Mouse (Mus musculus) midbrain, embryonic 14.5 days (tissue): ENCODE data around the gene March11. TPM values are rescaled to one million over a fixed set of nuclear protein-coding genes. Genes with fewer than 3 reads are reported as not detected.

Experiments
- ATAC-seq: fragments of 200-750 bp; cut with Nextera tagmentation; 2 replicates; pipeline ENCODE4 v1.8.0; 2017; ENCODE audit warnings: moderate number of reproducible peaks, moderate library complexity; ENCODE audit not compliant: low FRiP score, low TSS enrichment
- DNase-seq: peaks from one replicate; pipeline ENCODE4 v3.0.0-alpha.2; 2015
- H3K27ac ChIP-seq: fragments of 300-500 bp; sonication (generic); replicated peaks from 2 replicates; pipeline ENCODE4 v1.5.1; 2014; ENCODE audit warnings: mild to moderate bottlenecking, low read depth, low read length, moderate library complexity
- H3K27me3 ChIP-seq: fragments of 300-500 bp; sonication (generic); 2 replicates; pipeline ENCODE4 v1.6.1; 2014; ENCODE audit warnings: low read length, control low read depth, mixed read lengths; ENCODE audit not compliant: control insufficient read depth, insufficient read depth
- H3K36me3 ChIP-seq: fragments of 300-500 bp; sonication (generic); 2 replicates; pipeline ENCODE4 v1.6.1; 2014; ENCODE audit warnings: low read length, control low read depth; ENCODE audit not compliant: control insufficient read depth, insufficient read depth
- H3K4me1 ChIP-seq: fragments of 300-500 bp; sonication (generic); 2 replicates; pipeline ENCODE4 v1.6.1; 2014; ENCODE audit warnings: mild to moderate bottlenecking, antibody characterized with exemption, low read length, control low read depth; ENCODE audit not compliant: control insufficient read depth, insufficient read depth
- H3K4me2 ChIP-seq: fragments of 300-500 bp; sonication (generic); 2 replicates; pipeline ENCODE4 v1.6.1; 2014; ENCODE audit warnings: mild to moderate bottlenecking, low read length, moderate library complexity
- H3K4me3 ChIP-seq: fragments of 300-500 bp; sonication (generic); replicated peaks from 2 replicates; pipeline ENCODE4 v1.5.1; 2014; ENCODE audit warnings: low read depth, low read length
- H3K9ac ChIP-seq: fragments of 300-500 bp; sonication (generic); replicated peaks from 2 replicates; pipeline ENCODE4 v1.6.1; 2014; ENCODE audit warnings: mild to moderate bottlenecking, low read length, moderate library complexity
- H3K9me3 ChIP-seq: fragments of 300-500 bp; sonication (generic); 2 replicates; pipeline ENCODE4 v1.6.1; 2016; ENCODE audit warnings: low read length, control low read depth, mixed read lengths; ENCODE audit not compliant: control insufficient read depth
- WGBS: fragments of 180-500 bp; shearing (Covaris S2); extraction: QIAGEN DNeasy Blood & Tissue Kit; methylation state at CpG from one replicate; pipeline ENCODE4 v1.1.7; 2014; 5-methylcytosine and 5-hydroxymethylcytosine counted together
- polyA plus RNA-seq: library from polyadenylated mRNA; unstranded; fragments of >200 nt; fragmentation: Nextera tagmentation; extraction: Ambion mirVana; gene quantifications from 2 replicates; pipeline ENCODE4 v1.2.1, GENCODE M21; 2014

March11 gene
- 6.1 and 8.1 TPM in 2 replicates for polyA plus RNA-seq

DNA sequence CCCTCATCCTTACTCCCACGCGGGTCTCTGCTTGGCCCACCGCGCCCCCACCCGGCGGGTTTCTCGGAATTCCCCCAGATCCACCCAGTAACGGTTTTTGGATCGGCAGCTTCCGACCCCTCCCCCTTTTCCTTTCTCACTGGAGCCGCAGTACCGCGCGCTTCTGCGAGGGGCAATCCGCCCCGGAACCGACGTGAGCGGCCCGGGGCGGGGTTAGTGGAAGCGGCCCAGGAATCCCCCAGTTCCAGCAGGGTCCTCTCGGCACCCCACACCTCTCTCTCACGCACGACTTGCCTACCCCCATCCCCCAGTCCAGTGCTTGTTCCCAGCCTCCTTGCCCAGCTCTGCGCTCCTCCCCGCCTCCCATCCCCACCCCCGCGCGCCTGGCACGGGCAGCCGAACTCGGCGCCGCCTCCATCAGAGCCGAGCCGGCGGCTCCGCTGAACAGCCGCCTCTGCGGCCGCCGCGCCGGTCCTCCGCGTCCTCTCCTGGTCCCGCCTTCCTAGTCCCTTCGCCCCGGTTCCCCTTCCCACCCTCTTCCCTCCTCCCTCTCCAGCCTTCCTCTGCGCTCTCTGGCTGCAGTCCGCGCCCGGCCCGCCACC lies at the start of gene March11:
March11 (plus strand) TSS at position 420 of the 602 bp plus-strand sequence.
- ATAC-seq (peak; percentile 94), DNase-seq (peak; percentile 92)
- Histone ChIP-seq H3K36me3 (no peaks in the 10 kb centered on the region), H3K4me3 (peak within 1 kb of the TSS; percentile 58), H3K4me1 (peaks cover 5% of the 10 kb centered on the region; the same call in 1 of the 2 replicates), H3K9ac (peak within 1 kb of the TSS; percentile 84), H3K9me3 (no peaks in the 10 kb centered on the region), H3K27me3 (no peaks in the 10 kb centered on the region), H3K4me2 (peak within 1 kb of the TSS; percentile 79), H3K27ac (peak within 1 kb of the TSS; percentile 91)
- under 1% methylated on average over 56 of the region's 56 CpGs for WGBS

GRCm38 (mm10) chr15:26262336-26262735 lies 46.5 kb upstream of the March11 start:
- Histone ChIP-seq H3K9ac (no peak overlapping the region), H3K4me1 (no peaks in the 10 kb centered on the region), H3K9me3 (no peaks in the 10 kb centered on the region), H3K27ac (no peak overlapping the region), H3K27me3 (no peaks in the 10 kb centered on the region), H3K4me3 (no peak overlapping the region), H3K36me3 (no peaks in the 10 kb centered on the region), H3K4me2 (no peak overlapping the region)
- no peak for ATAC-seq
- WGBS = 67% methylated on average over 1 of the region's 1 CpGs
- DNase-seq = no peak

- 92% methylated on average over 4 of the region's 4 CpGs for WGBS
Measured at GRCm38 (mm10) chr15:26269596-26269995, 39.3 kb upstream of the March11 start.

GRCm38 (mm10) chr15:26276035-26276511 lies 32.8 kb upstream of the March11 start:
- H3K27ac ChIP-seq = no peak overlapping the region
- 0 out of 2 replicates have a peak, but pooled peaks have one; percentile 50 for ATAC-seq

More at GRCm38 (mm10) chr15:26269596-26269995, 39.3 kb upstream of the March11 start:
- Histone ChIP-seq H3K27me3 (no peaks in the 10 kb centered on the region), H3K9me3 (no peaks in the 10 kb centered on the region), H3K4me3 (no peak overlapping the region), H3K36me3 (no peaks in the 10 kb centered on the region), H3K4me2 (no peak overlapping the region), H3K27ac (no peak overlapping the region), H3K4me1 (no peaks in the 10 kb centered on the region), H3K9ac (no peak overlapping the region)
- ATAC-seq (no peak), DNase-seq (no peak)

DNA sequence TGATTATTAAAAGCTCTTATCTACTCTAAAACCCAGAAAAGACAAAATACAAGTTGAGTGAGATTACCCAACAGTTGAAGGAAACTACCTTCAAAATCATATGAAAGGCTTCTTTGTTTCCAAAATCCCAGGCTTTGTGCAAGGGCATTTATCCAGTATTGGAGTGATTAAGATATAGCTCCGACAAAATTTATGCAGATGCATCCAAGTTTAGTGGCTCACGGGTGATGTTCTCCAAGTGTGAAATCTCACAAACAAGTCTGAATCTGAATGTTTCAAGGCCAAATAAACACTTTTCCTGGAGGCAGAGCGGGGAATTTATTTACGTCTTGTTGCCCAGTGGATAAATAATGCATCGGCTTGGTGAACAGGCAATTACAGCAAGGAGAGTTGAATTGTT lies 32.2 kb upstream of the March11 start:
- ATAC-seq (no peak), DNase-seq (peak; percentile 11)
- WGBS = 77% methylated on average over 5 of the region's 5 CpGs

More at GRCm38 (mm10) chr15:26276035-26276511, 32.8 kb upstream of the March11 start:
- Histone ChIP-seq H3K9ac (no peak overlapping the region), H3K36me3 (no peaks in the 10 kb centered on the region), H3K27me3 (no peaks in the 10 kb centered on the region), H3K4me3 (no peak overlapping the region), H3K9me3 (no peaks in the 10 kb centered on the region), H3K4me2 (no peak overlapping the region), H3K4me1 (no peaks in the 10 kb centered on the region)
- WGBS = 63% methylated on average over 2 of the region's 2 CpGs
- DNase-seq = peak; percentile 21

GRCm38 (mm10) chr15:26291871-26292270 lies 17.0 kb upstream of the March11 start:
- H3K4me3 ChIP-seq = no peak overlapping the region
- no peak overlapping the region for H3K27ac ChIP-seq
- no peaks in the 10 kb centered on the region for H3K36me3 ChIP-seq
- DNase-seq (no peak), ATAC-seq (no peak)
- no peaks in the 10 kb centered on the region for H3K4me1 ChIP-seq
- H3K9ac ChIP-seq = no peak overlapping the region
- no peaks in the 10 kb centered on the region for H3K27me3 ChIP-seq
- H3K4me2 ChIP-seq = no peak overlapping the region
- WGBS = 89% methylated on average over 4 of the region's 4 CpGs
- no peaks in the 10 kb centered on the region for H3K9me3 ChIP-seq

More for the DNA sequence above, 32.2 kb upstream of the March11 start:
- Histone ChIP-seq H3K9me3 (no peaks in the 10 kb centered on the region), H3K4me3 (no peak overlapping the region), H3K4me1 (no peaks in the 10 kb centered on the region), H3K27ac (no peak overlapping the region), H3K4me2 (no peak overlapping the region), H3K27me3 (no peaks in the 10 kb centered on the region), H3K36me3 (no peaks in the 10 kb centered on the region), H3K9ac (no peak overlapping the region)

DNA sequence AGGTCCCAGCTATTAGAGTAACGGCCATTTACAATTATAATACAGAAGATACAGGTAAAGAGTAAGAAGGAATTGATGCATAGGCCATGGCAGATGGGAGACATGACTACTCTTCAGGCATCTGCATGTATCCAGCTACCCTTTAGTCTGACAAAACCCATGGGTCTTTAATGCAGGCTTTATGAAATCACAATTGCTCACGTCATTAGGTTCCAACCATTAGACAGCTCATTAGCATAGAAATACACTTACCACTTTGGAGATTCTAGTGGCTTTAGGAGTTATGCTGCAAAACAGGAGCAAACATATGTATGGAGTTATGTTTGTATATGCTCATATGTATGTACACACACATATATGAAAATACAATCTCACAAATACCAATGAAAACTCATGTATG lies 16.0 kb upstream of the March11 start:
- Histone ChIP-seq H3K36me3 (no peaks in the 10 kb centered on the region), H3K27me3 (no peaks in the 10 kb centered on the region), H3K9ac (no peak overlapping the region), H3K4me1 (no peaks in the 10 kb centered on the region), H3K4me3 (no peak overlapping the region), H3K9me3 (no peaks in the 10 kb centered on the region), H3K4me2 (no peak overlapping the region), H3K27ac (no peak overlapping the region)
- DNase-seq = no peak
- no peak for ATAC-seq
- WGBS = 63% methylated on average over 2 of the region's 2 CpGs

DNA sequence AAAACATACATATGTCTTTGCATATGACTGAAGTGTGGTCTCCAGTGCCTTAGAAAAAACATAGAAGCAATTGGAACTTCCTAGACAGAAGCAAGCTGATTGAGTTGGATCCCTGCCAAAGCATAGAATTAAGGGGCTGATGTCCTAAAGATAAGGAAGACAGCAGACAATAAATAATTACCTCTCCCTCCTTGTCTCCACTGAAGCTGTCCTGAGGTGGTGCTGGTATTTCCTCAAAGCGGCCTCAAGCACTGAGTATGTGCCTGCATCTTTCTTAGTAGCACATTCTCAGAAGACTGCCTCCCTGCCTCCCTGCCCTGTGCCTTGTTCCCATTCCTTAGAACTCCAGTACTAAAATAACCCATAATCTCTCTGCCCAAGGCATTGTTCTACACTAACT lies 15.6 kb upstream of the March11 start:
- Histone ChIP-seq H3K4me2 (no peak overlapping the region), H3K27me3 (no peaks in the 10 kb centered on the region), H3K36me3 (no peaks in the 10 kb centered on the region), H3K27ac (no peak overlapping the region), H3K4me1 (no peaks in the 10 kb centered on the region), H3K9me3 (no peaks in the 10 kb centered on the region), H3K4me3 (no peak overlapping the region), H3K9ac (no peak overlapping the region)
- WGBS = 81% methylated on average over 1 of the region's 1 CpGs
- DNase-seq = peak; percentile 12
- no peak for ATAC-seq

GRCm38 (mm10) chr15:26298668-26299067 lies 10.2 kb upstream of the March11 start:
- no peaks in the 10 kb centered on the region for H3K27me3 ChIP-seq
- no peak overlapping the region for H3K4me3 ChIP-seq
- no peaks in the 10 kb centered on the region for H3K9me3 ChIP-seq
- no peak overlapping the region for H3K4me2 ChIP-seq
- no peaks in the 10 kb centered on the region for H3K4me1 ChIP-seq
- H3K27ac ChIP-seq = no peak overlapping the region
- ATAC-seq (no peak), DNase-seq (no peak)
- no peaks in the 10 kb centered on the region for H3K36me3 ChIP-seq
- WGBS = 94% methylated on average over 6 of the region's 6 CpGs
- no peak overlapping the region for H3K9ac ChIP-seq
